Mouse (Mus musculus) spleen, postnatal 0 days (tissue): ENCODE data around the gene Phf11b. TPM values are rescaled to one million over a fixed set of nuclear protein-coding genes. Genes with fewer than 3 reads are reported as not detected.

Experiments
- polyA plus RNA-seq: library from polyadenylated mRNA; unstranded; fragments of >200 nt; fragmentation: Nextera tagmentation; extraction: Ambion mirVana; gene quantifications from 2 replicates; pipeline ENCODE4 v1.2.1, GENCODE M21; 2015

The Phf11b gene
- polyA plus RNA-seq, result 2.6 and 4.7 TPM in 2 replicates

GRCm38 (mm10) chr14:59341189-59341588 lies at the start of gene Phf11b:
TSS of gene Phf11b (minus strand) at chr14:59341351.

GRCm38 (mm10) chr14:59365244-59365644 lies 24.1 kb upstream of the Phf11b start, which contains the start of gene Phf11d:
TSS of gene Phf11d (minus strand) at chr14:59365470.

GRCm38 (mm10) chr14:59297391-59297790 lies 43.8 kb downstream of the Phf11b start, which contains the start of gene Phf11a:
TSS of gene Phf11a (minus strand) at chr14:59297522.

Other genes with a start within 250 kb of the Phf11b start
- not detected in 2 replicates for gene 1700129C05Rik, start 198.5 kb downstream of the Phf11b start, polyA plus RNA-seq
- not detected in 2 replicates for gene Gm5142, start 162.6 kb downstream of the Phf11b start, polyA plus RNA-seq
- gene Rcbtb1, start 140.1 kb downstream of the Phf11b start, polyA plus RNA-seq, result 12.7 and 14.6 TPM in 2 replicates
- not detected in 2 replicates for gene Gm6904, start 81.1 kb downstream of the Phf11b start, polyA plus RNA-seq
- 0.40 and 0.80 TPM in 2 replicates for gene Phf11a, start 43.8 kb downstream of the Phf11b start, polyA plus RNA-seq
- 3.6 and 5.9 TPM in 2 replicates for gene Phf11d, start 24.1 kb upstream of the Phf11b start, polyA plus RNA-seq
- gene Phf11c, start 54.0 kb upstream of the Phf11b start, polyA plus RNA-seq, result 0.73 and 0.89 TPM in 2 replicates
- gene Setdb2, start 99.5 kb upstream of the Phf11b start, polyA plus RNA-seq, result 7.2 and 8.6 TPM in 2 replicates
- gene Cab39l, start 99.6 kb upstream of the Phf11b start, polyA plus RNA-seq, result 19.8 and 21.2 TPM in 2 replicates